Mouse (Mus musculus) lung, postnatal 25 days (tissue): ENCODE data around the gene Prdx5.

Experiments used
- DNase-seq: peaks from one replicate; pipeline ENCODE4 v3.0.0; 2022; ENCODE audit warnings: low spot score

The Prdx5 gene

GRCm38 (mm10) chr19:6892512-6892911, 17.4 kb downstream of the Prdx5 start:
- no peak for DNase-seq

- DNase-seq = no peak
Observed at GRCm38 (mm10) chr19:6877965-6878364, 31.9 kb downstream of the Prdx5 start.

GRCm38 (mm10) chr19:6876799-6877198, 33.1 kb downstream of the Prdx5 start:
- no peak for DNase-seq

DNA sequence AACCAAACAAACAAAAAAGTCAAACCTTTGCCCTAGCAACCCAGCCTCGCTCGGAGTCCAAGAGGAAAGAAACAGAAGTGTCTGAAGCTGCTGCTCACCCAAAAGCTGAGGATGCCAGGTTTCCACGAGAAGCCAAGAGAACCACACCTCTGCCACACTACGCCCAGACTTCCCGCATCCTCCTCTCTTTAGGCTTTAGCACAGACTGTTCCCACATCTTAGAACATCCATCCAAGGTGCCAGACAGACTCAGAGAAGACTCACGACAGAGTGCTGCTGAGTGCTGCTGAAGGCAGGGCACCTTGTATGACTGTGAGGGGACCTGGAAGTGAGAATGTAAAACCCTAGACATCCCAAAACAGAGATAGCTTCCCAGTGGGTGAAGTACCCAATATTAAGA, 34.1 kb downstream of the Prdx5 start:
- DNase-seq = no peak

DNA sequence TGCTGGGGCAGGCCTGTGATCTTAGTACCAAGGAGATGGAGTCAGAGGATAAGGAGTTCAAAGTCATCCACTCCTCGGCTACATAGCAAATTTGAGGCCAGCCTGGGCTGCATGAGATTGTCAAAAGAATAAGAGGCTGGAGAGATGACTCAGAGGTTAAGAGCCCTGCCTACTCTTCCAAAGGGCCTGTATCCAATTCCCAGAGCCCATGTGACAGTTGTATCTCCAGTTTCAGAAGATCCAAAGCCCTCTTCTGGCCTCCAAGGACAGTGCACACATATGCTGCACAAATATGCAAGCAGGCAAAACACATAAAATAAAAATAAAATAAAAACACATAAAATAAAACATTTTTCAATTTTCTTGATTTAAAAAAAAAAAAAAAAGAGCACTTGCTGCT, 35.6 kb downstream of the Prdx5 start:
- DNase-seq = no peak

DNA sequence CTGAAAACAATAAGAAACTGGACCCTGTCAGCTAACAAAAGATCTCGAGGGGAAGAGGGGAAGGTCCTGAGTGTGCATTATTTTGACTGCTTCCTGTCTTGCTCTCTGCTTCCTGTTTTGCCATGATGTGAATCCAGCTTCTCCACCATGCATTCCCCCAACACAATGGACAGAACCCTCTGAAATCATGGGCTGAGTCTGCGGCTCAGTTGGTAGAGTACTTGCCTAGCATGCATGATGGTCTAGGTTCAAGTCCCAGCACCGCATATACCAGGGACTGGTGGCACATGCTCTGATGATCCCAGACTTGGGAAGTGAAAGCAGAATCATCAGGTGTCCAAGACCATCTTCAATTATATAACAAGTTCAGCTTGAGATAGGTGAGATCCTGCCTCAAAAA, 37.2 kb downstream of the Prdx5 start:
- DNase-seq = no peak

DNA sequence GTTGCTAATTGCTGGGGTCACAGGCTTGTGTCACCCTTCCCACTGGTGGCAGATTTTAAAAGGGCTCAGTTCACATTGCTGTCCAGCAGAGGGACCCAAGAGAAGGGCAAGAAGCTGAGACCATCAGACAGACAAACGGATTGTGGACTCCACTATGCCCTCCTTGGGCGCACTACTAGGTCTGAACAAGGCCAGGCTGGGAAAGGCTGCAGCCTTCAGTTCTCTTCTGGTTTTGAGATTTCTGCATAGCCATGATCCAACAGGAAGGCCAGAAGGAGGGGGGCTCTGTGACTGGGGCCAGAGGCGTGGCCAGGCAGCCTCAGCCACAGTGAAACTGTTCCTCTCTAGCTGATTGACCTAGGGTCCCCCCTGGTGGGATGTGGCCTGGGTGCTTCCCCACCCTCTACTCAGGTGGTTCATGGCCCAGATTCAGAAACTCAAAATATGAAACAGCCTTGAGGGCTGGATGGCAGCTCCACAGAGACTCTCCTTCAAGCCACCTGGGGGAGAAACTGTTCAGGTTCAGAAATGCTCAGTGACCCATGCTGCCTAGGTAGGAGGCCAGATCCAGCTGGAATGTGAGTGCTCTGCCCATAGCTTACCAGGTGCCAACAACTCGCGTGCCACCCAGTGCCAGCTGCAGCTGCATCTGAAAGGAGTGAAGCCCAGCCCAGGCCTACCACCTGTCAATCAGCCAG, 38.2 kb downstream of the Prdx5 start:
- no peak for DNase-seq

DNA sequence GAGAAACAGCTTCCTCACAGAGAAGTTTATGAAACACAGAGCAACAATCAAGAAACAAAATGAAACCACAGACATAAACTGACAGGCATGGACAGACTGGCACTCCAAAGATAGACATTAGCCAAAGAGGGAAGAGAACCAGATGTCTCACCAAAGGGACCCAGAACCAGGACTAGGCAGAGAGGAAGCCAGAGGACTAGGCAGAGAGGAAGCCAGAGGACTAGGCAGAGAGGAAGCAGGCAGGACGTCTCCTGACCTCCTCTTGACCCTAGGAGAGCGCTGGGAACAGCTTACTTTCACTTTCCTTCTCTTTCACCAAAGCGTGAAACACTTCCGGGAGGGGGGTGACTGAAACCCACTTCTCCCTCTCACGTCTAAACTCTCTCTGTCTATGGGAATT, 40.6 kb downstream of the Prdx5 start:
- DNase-seq = peak; percentile 83

DNA sequence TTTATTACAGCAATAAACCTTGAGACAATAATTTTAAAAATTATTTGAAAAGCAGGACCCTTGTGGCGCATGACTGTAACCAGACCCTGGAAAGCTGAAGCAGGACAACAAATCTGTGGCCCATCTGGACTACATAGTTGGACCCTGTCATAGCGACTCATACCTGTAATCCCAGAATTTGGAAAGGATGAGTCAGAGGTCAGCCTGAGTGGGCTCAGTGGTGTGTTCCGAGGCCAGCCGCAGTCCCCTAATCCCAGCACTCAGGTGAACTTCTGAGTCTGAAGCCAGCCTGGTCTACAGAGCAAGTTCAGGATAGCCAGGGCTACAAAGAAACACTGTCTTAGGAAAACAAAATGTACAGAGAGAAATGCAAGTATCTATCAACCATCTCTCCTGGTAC, 48.5 kb downstream of the Prdx5 start:
- DNase-seq = no peak

- DNase-seq = peak; percentile 38
Observed at GRCm38 (mm10) chr19:6860706-6861105, 49.2 kb downstream of the Prdx5 start.

DNA sequence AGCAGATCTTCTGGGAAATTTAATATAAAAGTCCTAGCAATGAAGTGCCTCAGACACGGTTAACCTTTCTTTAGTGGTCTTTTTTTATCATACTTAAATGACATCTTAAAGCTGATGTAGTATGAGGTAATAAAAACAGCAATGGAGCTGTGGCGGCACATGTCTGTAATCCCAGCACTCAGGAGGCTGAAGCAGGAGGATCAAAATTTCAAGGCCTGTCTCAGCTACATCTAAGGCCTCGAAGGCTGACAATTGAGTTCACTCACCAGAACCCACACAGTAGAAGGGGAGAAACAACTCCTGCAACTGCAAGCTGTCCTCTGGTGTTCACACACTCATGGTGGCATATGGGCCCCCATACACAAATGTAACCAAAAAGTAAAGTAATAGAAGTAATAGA, 49.9 kb downstream of the Prdx5 start:
- DNase-seq = no peak

DNA sequence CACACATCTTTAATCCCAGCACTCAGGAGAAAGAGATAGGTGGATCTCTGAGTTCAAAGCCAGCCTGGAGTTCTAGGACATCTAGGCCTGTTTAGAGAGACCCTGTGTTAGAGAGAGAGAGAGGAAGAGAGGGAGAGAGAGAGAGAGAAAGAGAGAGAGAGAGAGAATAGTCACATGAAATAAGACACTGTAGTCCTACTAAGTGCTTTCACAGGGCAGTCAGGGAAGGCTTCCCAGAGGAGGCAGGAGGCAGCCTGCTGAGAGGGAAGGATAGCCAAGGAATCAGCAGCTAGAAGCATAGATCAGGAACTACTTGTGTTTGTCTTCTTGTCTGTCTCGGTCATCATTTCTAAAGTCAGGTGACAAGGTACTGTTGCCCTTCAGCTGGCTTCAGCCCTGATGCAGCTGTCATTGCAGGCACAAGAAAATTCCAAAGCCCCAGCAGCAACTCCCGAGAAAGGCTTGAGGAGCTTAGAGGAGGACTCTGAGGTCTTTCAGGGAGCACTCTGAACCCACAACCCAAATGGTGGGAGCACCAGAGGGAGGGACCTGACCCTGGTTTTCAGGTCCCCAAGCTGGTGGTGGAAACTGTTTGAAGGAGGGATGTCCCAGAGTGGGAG, 50.8 kb downstream of the Prdx5 start:
- DNase-seq = no peak

DNA sequence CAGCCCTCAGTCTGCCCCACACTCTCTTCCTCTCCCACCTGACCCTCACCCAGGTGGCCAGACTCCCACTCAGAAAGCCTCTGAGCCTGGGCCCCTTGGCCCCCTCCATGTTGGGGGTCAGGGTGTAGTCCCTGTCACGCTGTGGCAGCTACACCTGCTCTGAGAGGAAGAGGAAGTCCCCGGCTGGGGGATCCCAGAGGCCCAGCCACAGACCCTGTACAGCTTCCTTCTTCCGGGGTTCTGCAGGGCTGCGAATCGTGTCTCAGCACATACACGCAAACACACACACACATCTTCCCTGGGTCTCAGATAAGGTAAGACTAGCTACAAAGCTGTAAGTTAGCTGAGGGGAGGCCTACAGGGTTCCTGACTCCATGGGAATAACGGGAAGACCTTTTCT, 51.9 kb downstream of the Prdx5 start, which contains the start of gene Ccdc88b:
TSS of gene Ccdc88b (minus strand) at position 181 of the 400 bp plus-strand sequence.
- peak; percentile 72 for DNase-seq

- no peak for DNase-seq
Observed at GRCm38 (mm10) chr19:6857391-6858005, 52.4 kb downstream of the Prdx5 start.

DNA sequence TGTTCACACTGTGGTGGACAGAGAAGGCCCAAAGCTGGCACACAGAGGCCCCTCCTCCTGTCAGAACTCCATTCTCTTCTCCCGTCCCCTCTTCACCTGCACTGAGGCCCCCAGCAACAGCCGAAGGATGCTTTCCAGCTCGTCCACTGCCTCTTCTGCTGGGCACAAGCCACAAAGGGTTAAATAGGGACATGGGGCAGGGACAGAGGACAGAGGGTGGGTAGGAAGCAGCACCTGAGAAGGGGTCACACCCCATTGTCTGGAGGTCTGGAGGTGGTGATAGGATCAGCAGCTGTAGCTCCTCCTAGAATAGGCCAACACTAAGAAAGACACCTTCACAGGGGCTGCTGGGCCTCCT, 52.9 kb downstream of the Prdx5 start:
- DNase-seq = no peak
